Mouse (Mus musculus) MEL (cell line): ENCODE data around the gene Tbck. TPM values are rescaled to one million over a fixed set of nuclear protein-coding genes. Genes with fewer than 3 reads are reported as not detected.
A peak's percentile ranks its signal among the peaks of the same experiment; 100 is the strongest.

Source experiments
- DNase-seq: peaks from one replicate; pipeline ENCODE4 v3.0.0; 2011; ENCODE audit warnings: low read depth, low spot score
- H3K27ac ChIP-seq: 2 replicates; pipeline ENCODE4 v1.5.1; 2012; ENCODE audit warnings: low read depth, mild to moderate bottlenecking, control low read depth, low read length, moderate library complexity; ENCODE audit not compliant: control insufficient read depth
- H3K27me3 ChIP-seq, 2 experiments: fragments of 150-350 bp in 1 of 2; sonication (generic) in 1 of 2; 2 replicates each; pipeline ENCODE4 v1.6.1; 2012; ENCODE audit warnings: low read length in 2 of 2, mild to moderate bottlenecking in 2 of 2, improper control_type of control experiment in 1 of 2, moderate library complexity in 1 of 2; ENCODE audit not compliant: insufficient read depth in 2 of 2, control insufficient read depth in 1 of 2
- H3K36me3 ChIP-seq, 2 experiments: 2 replicates each; pipeline ENCODE4 v1.6.1; 2012 to 2014; ENCODE audit warnings: low read length in 2 of 2, improper control_type of control experiment in 1 of 2, inconsistent platforms in 1 of 2, mild to moderate bottlenecking in 1 of 2; ENCODE audit not compliant: insufficient read depth in 2 of 2, control insufficient read depth in 1 of 2
- H3K4me1 ChIP-seq, 2 experiments: fragments of 150-350 bp in 1 of 2; sonication (generic) in 1 of 2; 2 replicates each; pipeline ENCODE4 v1.6.1; 2012; ENCODE audit warnings: low read length in 2 of 2, improper control_type of control experiment in 1 of 2, mild to moderate bottlenecking in 1 of 2; ENCODE audit not compliant: insufficient read depth in 2 of 2, control insufficient read depth in 1 of 2
- H3K4me3 ChIP-seq, 2 experiments: fragments of 150-350 bp in 1 of 2; sonication (generic) in 1 of 2; 2 replicates each; pipeline ENCODE4 v1.5.1; 2012; ENCODE audit warnings: low read depth in 2 of 2, low read length in 2 of 2, mild to moderate bottlenecking in 2 of 2, moderate library complexity in 2 of 2, control low read depth in 1 of 2, improper control_type of control experiment in 1 of 2; ENCODE audit not compliant: control insufficient read depth in 1 of 2, insufficient read depth in 1 of 2
- H3K79me2 ChIP-seq: 2 replicates; pipeline ENCODE4 v1.6.1; 2012; ENCODE audit warnings: mild to moderate bottlenecking, low read length, moderate library complexity; ENCODE audit not compliant: control insufficient read depth, poor library complexity, insufficient read depth
- H3K9ac ChIP-seq: 2 replicates; pipeline ENCODE4 v1.6.1; 2012; ENCODE audit warnings: low read depth, mild to moderate bottlenecking, control low read depth, low read length, moderate library complexity; ENCODE audit not compliant: control insufficient read depth, poor library complexity, severe bottlenecking
- H3K9me3 ChIP-seq: fragments of 150-350 bp; sonication (generic); replicated peaks from 2 replicates; pipeline ENCODE4 v1.6.1; 2012; ENCODE audit warnings: mild to moderate bottlenecking, low read length, improper control_type of control experiment, moderate library complexity; ENCODE audit not compliant: insufficient read depth
- BHLHE40 ChIP-seq: IDR thresholded peaks from 2 replicates; pipeline ENCODE4 v1.6.1; 2012; ENCODE audit warnings: low read depth, mild to moderate bottlenecking, inconsistent platforms, low read length, improper control_type of control experiment, borderline replicate concordance
- E2F4 ChIP-seq: IDR thresholded peaks from 2 replicates; pipeline ENCODE4 v1.6.1; 2011; ENCODE audit warnings: low read depth, low read length, improper control_type of control experiment, borderline replicate concordance
- ELF1 ChIP-seq: IDR thresholded peaks from 2 replicates; pipeline ENCODE4 v1.6.1; 2014; ENCODE audit warnings: low read depth, mild to moderate bottlenecking, inconsistent platforms, low read length, improper control_type of control experiment, moderate library complexity
- EP300 ChIP-seq, 2 experiments: IDR thresholded peaks; 2 replicates each; pipeline ENCODE4 v1.6.1; 2011; ENCODE audit warnings: improper control_type of control experiment in 2 of 2, low read length in 2 of 2, low read depth in 1 of 2, mild to moderate bottlenecking in 1 of 2
- ETS1 ChIP-seq: IDR thresholded peaks from 2 replicates; pipeline ENCODE4 v1.6.1; 2012; ENCODE audit warnings: low read depth, mild to moderate bottlenecking, inconsistent platforms, low read length, improper control_type of control experiment, moderate library complexity
- GABPA ChIP-seq: IDR thresholded peaks from 2 replicates; pipeline ENCODE4 v1.6.1; 2012; ENCODE audit warnings: low read depth, mild to moderate bottlenecking, inconsistent platforms, low read length, improper control_type of control experiment, moderate library complexity
- HCFC1 ChIP-seq: IDR thresholded peaks from 2 replicates; pipeline ENCODE4 v1.6.1; 2012; ENCODE audit warnings: low read depth, mild to moderate bottlenecking, inconsistent platforms, low read length, improper control_type of control experiment, moderate library complexity
- JUND ChIP-seq: IDR thresholded peaks from 2 replicates; pipeline ENCODE4 v1.6.1; 2011; ENCODE audit warnings: low read depth, mild to moderate bottlenecking, improper control_type of control experiment, low read length
- KAT2A ChIP-seq: conservative IDR thresholded peaks from 2 replicates; pipeline ENCODE4 v1.6.1; 2012; ENCODE audit warnings: low read depth, low read length, improper control_type of control experiment, inconsistent platforms
- MAFK ChIP-seq: IDR thresholded peaks from 2 replicates; pipeline ENCODE4 v1.6.1; 2011; ENCODE audit warnings: low read depth, mild to moderate bottlenecking, low read length, improper control_type of control experiment, borderline replicate concordance
- MEF2A ChIP-seq: IDR thresholded peaks from 2 replicates; pipeline ENCODE4 v1.6.1; 2014; ENCODE audit warnings: low read depth, mild to moderate bottlenecking, inconsistent platforms, low read length, improper control_type of control experiment; ENCODE audit not compliant: poor library complexity, insufficient replicate concordance, severe bottlenecking; ENCODE audit errors: extremely low read depth
- MXI1 ChIP-seq: IDR thresholded peaks from 2 replicates; pipeline ENCODE4 v1.6.1; 2011; ENCODE audit warnings: mild to moderate bottlenecking, low read depth, low read length, improper control_type of control experiment
- MYB ChIP-seq: IDR thresholded peaks from 2 replicates; pipeline ENCODE4 v1.6.1; 2011; ENCODE audit warnings: mild to moderate bottlenecking, low read depth, low read length, improper control_type of control experiment
- MYC ChIP-seq: IDR thresholded peaks from 2 replicates; pipeline ENCODE4 v1.6.1; 2011; ENCODE audit warnings: low read depth, mild to moderate bottlenecking, low read length, improper control_type of control experiment, moderate library complexity
- NELFE ChIP-seq: IDR thresholded peaks from 2 replicates; pipeline ENCODE4 v1.6.1; 2011; ENCODE audit warnings: low read depth, low read length, improper control_type of control experiment
- NRF1 ChIP-seq: IDR thresholded peaks from 2 replicates; pipeline ENCODE4 v1.6.1; 2014; ENCODE audit warnings: low read depth, mild to moderate bottlenecking, inconsistent platforms, low read length, improper control_type of control experiment, moderate library complexity; ENCODE audit not compliant: poor library complexity, insufficient read depth, severe bottlenecking
- POLR2A ChIP-seq, 2 experiments: IDR thresholded peaks; 2 replicates each; pipeline ENCODE4 v1.6.1; 2011 to 2012; ENCODE audit warnings: low read length in 2 of 2, mild to moderate bottlenecking in 2 of 2, control low read depth in 1 of 2, improper control_type of control experiment in 1 of 2, low read depth in 1 of 2, moderate library complexity in 1 of 2; ENCODE audit not compliant: control insufficient read depth in 1 of 2, insufficient read depth in 1 of 2, poor library complexity in 1 of 2
- POLR2AphosphoS2 ChIP-seq: IDR thresholded peaks from 2 replicates; pipeline ENCODE4 v1.6.1; 2011; ENCODE audit warnings: low read length, improper control_type of control experiment
- RAD21 ChIP-seq: IDR thresholded peaks from 2 replicates; pipeline ENCODE4 v1.6.1; 2011; ENCODE audit warnings: mild to moderate bottlenecking, low read depth, low read length, improper control_type of control experiment
- RCOR1 ChIP-seq: IDR thresholded peaks from 2 replicates; pipeline ENCODE4 v1.6.1; 2012; ENCODE audit warnings: low read depth, mild to moderate bottlenecking, inconsistent platforms, low read length, improper control_type of control experiment
- SIN3A ChIP-seq: IDR thresholded peaks from 2 replicates; pipeline ENCODE4 v1.6.1; 2012; ENCODE audit warnings: low read length, improper control_type of control experiment, inconsistent platforms
- TAL1 ChIP-seq: IDR thresholded peaks from 2 replicates; pipeline ENCODE4 v1.6.1; 2012; ENCODE audit warnings: mild to moderate bottlenecking, inconsistent platforms, low read length, moderate library complexity, mixed read lengths
- TBP ChIP-seq: IDR thresholded peaks from 2 replicates; pipeline ENCODE4 v1.8.0; 2011; ENCODE audit warnings: low read depth, low read length, improper control_type of control experiment
- USF1 ChIP-seq: IDR thresholded peaks from 2 replicates; pipeline ENCODE4 v1.6.1; 2014; ENCODE audit warnings: low read depth, mild to moderate bottlenecking, inconsistent platforms, low read length, improper control_type of control experiment, moderate library complexity
- ZC3H11A ChIP-seq: IDR thresholded peaks from 2 replicates; pipeline ENCODE4 v1.6.1; 2012; ENCODE audit warnings: low read depth, mild to moderate bottlenecking, inconsistent platforms, low read length, improper control_type of control experiment
- ZMIZ1 ChIP-seq: IDR thresholded peaks from 2 replicates; pipeline ENCODE4 v1.6.1; 2012; ENCODE audit warnings: low read depth, mild to moderate bottlenecking, inconsistent platforms, low read length, improper control_type of control experiment, moderate library complexity
- ZNF384 ChIP-seq: IDR thresholded peaks from 2 replicates; pipeline ENCODE4 v1.6.1; 2012; ENCODE audit warnings: low read depth, mild to moderate bottlenecking, inconsistent platforms, low read length, improper control_type of control experiment
- polyA plus RNA-seq, 2 experiments: library from polyadenylated mRNA; stranded (reverse) in 1 of 2; unstranded in 1 of 2; fragments of >175 nt in 1 of 2; fragments of >200 nt in 1 of 2; gene quantifications; 2 replicates each; pipeline versions ENCODE4 v1.2.1 to v1.2.4; 2012; ENCODE audit warnings: low replicate concordance in 2 of 2, low read depth in 1 of 2; ENCODE audit not compliant: insufficient read length in 2 of 2, insufficient read depth in 1 of 2, missing spikeins in 1 of 2
- total RNA-seq: library from RNA; depleted of rRNA; stranded (reverse); fragments of 300-350 nt; gene quantifications from 2 replicates; pipeline ENCODE4 v1.2.3, GENCODE M21; 2012

The Tbck gene
- total and polyA plus RNA-seq, 3 experiments: 4.6 to 7.5 TPM; not detected in 1

GRCm38 (mm10) chr3:132814791-132815496, 131.0 kb downstream of the Tbck start (continued):
- TF ChIP-seq ELF1 (no peak), MXI1 (peak; percentile 87), E2F4 (no peak)

- Histone ChIP-seq H3K4me1 (peaks cover 29 to 37% of the 10 kb centered on the region in 2 experiments), H3K27me3 (no peaks in the 10 kb centered on the region), H3K27ac (peak overlapping the region; percentile 60), H3K9ac (no peak overlapping the region), H3K4me3 (no peak overlapping the region), H3K9me3 (no peaks in the 10 kb centered on the region), H3K79me2 (no peaks in the 10 kb centered on the region), H3K36me3 (peaks cover 0 to 36% of the 10 kb centered on the region in 2 experiments; a peak in 3 of 4 replicates)
- TF ChIP-seq EP300 (IDR thresholded peaks at IDR 0.05; ENCODE audit: low read depth in 1 of 2, low read length in 2 of 2): no peak
- no peak for TF ChIP-seq BHLHE40
- TF ChIP-seq MXI1: no peak
- no peak for TF ChIP-seq ZNF384
- DNase-seq: no peak
Measured at GRCm38 (mm10) chr3:132815497-132816326, 131.8 kb downstream of the Tbck start.

- Histone ChIP-seq H3K27ac (no peak overlapping the region), H3K36me3 (peaks cover 0 to 24% of the 10 kb centered on the region in 2 experiments; a peak in 3 of 4 replicates), H3K4me1 (peaks cover 16 to 29% of the 10 kb centered on the region in 2 experiments), H3K9me3 (no peaks in the 10 kb centered on the region), H3K79me2 (no peaks in the 10 kb centered on the region), H3K9ac (no peak overlapping the region), H3K4me3 (no peak overlapping the region), H3K27me3 (no peaks in the 10 kb centered on the region)
- peak; percentile 78 for DNase-seq
- peak; percentile 96 for TF ChIP-seq ETS1
- TF ChIP-seq RAD21: no peak
- no peak for TF ChIP-seq POLR2AphosphoS2
- no peak for TF ChIP-seq NRF1
- TF ChIP-seq ZC3H11A: no peak
- no peak for TF ChIP-seq POLR2A (IDR thresholded peaks at IDR 0.05; ENCODE audit: control insufficient read depth in 1 of 2, insufficient read depth in 1 of 2, low read depth in 1 of 2, low read length in 2 of 2, poor library complexity in 1 of 2)
- no peak for TF ChIP-seq MYC
- TF ChIP-seq SIN3A: peak; percentile 87
- no peak for TF ChIP-seq USF1
- TF ChIP-seq MYB: no peak
- no peak for TF ChIP-seq TBP
- TF ChIP-seq MAFK: no peak
- no peak for TF ChIP-seq ZNF384
- TF ChIP-seq ZMIZ1: no peak
- no peak for TF ChIP-seq NELFE
- TF ChIP-seq MEF2A: no peak
- TF ChIP-seq KAT2A: no peak
- peak; percentile 48 for TF ChIP-seq RCOR1
- no peak for TF ChIP-seq TAL1
- peak; percentile 70 to 72 for TF ChIP-seq EP300 (IDR thresholded peaks at IDR 0.05; ENCODE audit: low read depth in 1 of 2, low read length in 2 of 2)
- no peak for TF ChIP-seq GABPA
- no peak for TF ChIP-seq JUND
- no peak for TF ChIP-seq HCFC1
Measured at GRCm38 (mm10) chr3:132819408-132819807, 135.5 kb downstream of the Tbck start.
